Mouse (Mus musculus) testis, postnatal 14 days (tissue): ENCODE measurements around the gene Mcu.
A peak's percentile ranks its signal among the peaks of the same experiment; 100 is the strongest.

Experiments used
- DNase-seq: peaks from one replicate; pipeline ENCODE4 v3.0.0; 2021; ENCODE audit warnings: low spot score

The Mcu gene

DNA sequence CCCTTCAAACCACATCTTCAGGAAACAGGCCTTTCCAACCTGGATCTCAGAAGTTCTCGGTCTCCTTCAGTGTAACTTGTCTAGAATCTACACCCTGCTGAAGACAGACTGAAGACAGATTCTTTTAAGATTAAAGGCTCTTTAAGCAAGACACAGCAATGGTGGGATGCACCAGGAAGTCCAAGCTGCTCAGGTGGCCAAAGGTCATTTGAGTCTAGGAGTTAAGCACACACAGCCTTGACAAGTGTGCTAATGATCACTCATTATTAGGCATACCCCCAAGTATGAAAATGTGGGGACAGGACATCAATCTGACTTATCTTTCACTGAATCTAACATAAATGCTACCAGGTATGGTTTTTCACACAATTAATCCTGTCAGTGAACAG is 47.0 kb downstream of the Mcu start:
- no peak for DNase-seq

DNA sequence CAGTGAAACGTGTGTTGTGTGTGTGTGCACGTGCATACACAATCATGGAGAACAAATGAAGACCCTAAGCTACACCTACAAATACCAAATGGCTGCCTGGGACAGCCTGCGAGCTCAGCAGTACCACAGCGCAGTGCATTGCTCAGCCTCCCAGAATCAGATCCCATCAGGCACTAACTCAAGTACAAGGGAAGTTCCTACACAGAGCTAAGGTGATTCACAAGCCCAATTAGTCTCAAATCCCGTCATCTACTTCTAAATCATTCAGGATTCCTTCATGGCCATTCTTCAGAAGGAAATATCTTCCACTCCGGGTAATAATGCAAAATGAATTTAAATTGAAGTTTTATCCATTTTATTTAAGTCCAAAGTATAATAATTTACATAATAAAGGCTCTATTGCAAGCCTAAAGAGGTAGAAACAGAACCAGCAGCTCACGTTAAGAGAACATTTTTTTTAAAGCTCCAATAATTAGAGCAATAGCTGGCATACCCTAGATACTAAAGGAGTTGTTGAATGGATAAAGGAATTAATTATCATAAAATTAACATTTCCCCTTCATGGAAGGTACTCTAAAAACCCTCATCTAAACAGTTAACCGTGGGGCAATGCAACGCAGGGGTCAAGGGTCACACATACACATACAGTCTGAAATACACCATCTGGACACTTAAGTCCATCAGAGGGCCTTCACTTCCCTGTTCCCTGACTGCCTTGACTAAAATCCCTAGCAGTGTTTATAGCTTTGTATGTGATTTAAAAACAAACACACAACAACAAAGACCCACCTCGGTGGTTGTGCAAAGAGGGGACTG is 47.6 kb downstream of the Mcu start:
- no peak for DNase-seq

DNA sequence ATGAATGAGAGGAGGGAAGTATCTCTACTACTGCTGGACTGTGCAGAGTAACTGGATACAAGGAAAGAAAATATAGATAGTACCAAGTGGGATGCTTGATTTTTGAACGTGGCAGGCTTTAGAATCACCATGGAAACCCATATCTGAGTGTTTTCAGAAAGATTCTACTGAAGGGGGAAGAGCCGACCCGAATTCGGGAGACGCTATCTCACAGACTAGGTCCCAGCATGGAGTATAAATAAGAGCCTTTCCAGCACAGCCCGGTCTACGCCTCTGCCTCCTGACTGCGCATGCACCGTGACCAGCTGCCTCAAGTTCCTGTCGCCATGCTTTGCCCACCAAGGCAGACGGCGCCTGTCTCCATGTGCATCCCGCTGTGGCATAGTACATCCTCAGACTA is 49.5 kb downstream of the Mcu start:
- DNase-seq = no peak

DNA sequence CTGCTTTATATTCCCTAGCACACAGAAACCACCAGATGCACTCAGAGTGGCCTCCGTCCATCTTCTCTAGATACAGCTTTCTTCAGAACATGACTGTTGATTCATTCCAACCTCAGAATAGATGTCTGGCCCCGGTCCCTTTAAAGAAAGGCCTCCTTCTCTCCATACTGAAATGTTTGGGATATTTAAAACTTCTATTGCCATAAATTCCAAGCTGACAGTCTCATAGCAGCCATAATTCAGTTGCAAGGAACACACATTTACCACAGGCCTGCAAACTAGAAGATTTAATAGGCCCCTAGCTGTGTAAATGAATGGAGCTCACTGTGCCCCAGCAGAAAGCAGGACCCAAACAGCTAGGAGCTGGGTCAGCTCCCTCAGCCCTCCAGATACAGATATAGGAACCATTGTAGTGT is 50.5 kb downstream of the Mcu start:
- DNase-seq = no peak

DNA sequence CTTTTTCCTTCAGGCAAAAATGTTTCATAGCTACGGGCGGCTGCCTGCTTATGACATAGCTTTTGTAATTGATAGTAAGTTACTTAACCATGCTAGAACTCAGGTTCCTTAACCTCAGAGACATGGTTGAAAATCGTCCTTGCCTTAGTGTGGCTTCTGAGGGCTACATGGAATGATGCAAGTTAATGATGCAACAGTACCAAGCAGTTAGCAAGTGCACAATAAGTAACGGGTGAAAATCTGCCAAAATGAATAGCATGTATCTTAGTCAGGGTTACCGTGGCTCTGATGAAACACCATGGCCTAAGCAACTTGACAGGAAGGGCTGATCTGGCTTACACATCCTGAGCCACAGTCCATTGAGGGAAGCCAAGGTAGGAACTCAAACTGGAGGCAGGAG is 51.9 kb downstream of the Mcu start:
- no peak for DNase-seq

DNA sequence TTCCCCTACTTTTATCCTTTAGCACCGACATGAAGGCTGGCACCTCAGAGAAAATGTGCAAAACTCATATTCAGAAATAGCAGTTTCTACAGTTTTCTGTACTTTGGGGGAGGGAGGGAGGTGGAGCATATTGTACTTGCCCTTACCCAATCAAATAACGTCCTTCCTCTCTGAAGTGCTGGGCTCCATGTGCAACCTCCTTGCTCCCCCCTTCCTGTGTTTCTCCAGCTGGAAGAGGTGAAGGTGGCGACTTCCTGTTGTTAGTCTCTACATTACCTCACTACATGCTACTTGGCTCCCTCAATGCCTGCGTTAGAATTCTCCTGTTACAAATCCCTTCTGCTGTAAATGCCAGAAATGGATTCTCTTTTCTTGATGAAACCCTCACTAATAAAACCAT is 54.0 kb downstream of the Mcu start:
- no peak for DNase-seq

DNA sequence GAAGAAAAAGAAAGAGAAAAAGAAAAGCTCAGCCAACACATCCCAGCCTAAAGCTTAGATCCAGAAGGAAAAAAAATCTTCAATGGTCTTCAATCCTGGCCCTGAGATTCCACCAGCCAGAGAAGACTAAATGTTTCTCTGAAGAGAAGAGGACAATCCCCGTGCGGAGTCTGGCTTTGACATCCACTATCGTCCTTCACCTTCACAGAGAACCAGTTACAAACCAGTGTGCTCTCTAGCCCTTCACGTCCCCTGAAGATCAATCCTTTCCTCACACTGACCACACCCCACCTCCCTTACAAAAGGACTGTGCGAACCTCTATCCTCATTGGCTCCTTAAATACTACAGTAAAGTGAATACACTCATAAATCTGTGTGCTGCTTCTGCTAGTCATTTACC is 56.4 kb downstream of the Mcu start:
- DNase-seq = no peak

DNA sequence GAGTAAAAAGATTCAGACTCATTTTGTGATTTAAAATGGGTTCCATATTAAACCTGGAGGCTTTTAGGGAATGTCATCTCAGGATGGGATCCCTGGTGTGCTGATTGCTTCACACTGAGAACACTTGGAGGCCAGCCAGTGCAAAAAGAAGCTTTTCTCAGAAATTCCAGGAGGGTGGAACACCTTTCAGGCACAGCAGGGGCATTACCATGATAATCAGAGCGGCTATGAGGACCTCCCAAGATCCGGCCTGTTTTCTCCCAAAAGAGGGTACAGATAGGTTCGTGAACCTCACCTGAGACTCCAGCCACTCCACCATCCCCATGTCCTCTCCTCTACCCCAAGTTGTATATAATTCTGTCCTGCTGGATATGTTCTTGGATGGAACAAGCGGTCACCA is 57.9 kb downstream of the Mcu start:
- no peak for DNase-seq

DNA sequence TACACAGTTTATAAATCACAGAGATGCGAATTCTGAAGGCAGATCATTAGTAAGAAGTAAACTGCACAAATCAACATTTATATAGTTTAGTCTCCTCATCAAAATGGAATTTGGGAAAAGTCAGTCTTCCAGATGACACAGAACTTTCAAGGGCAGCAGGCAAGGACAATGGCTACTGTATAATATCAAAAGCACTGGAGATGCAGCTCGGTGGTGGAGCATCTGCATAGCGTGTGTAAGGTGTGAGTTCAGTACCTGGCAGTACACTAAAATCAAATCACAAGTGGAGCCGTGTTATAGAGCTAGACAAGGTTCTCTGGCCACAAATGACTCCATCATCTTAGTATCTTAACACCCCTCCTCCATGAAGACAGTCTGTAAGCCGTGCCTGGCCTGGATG is 58.3 kb downstream of the Mcu start:
- DNase-seq = no peak

DNA sequence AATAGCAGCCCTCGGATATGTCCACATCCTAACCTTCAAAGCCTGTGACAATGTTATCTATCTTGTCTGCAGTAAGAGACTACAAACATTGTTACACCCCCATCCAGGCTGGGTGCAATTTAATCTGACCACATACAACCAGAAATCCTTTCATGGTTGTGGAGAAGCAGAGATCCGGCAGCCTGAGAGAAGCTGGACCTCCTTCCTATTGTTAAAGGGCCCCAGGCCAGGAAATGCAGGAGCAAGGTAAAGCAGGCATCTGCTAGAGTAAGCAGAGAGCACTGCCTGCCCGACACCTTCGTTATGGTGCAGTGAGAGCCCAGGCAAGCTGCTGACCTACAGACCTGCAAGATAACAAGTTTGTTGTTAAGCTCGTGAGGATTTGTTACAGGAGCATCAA is 60.0 kb downstream of the Mcu start:
- no peak for DNase-seq

DNA sequence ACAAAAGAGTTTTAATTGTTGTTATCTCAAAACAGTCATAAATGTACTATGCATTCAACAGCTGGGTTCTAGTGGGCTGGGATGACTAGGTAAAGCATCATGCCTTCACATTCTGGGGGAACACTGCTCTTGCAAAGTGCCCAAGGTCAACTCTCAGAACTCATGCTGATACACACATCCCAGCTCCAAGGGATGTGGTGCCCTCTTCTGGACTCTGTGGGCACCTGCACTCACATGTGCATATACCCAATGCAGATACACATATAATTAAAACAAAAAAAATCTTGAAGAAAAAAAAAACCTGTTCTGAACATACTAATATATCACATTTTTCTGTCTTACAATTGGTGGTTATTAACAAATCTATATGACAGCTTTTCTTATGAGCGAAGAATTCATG is 62.2 kb downstream of the Mcu start:
- DNase-seq = no peak

DNA sequence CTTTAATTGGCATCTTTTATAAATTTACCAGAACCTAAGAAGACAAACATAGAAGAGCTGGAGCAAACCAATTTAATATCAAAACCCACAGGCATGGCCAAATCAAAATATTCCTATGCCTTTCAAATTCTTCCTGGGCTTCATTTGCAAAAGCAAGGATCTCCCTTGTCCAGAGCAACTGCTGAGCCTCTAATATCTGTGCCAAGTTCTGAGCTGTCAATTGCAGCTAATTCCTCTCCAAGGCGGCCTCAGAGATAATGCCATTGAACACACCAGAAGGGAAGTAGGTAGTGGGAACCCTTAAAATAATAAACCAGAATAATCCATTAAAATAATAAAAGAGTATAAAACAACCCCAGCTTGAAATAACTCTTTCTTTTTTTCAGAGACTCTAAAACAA is 64.0 kb downstream of the Mcu start:
- no peak for DNase-seq

DNA sequence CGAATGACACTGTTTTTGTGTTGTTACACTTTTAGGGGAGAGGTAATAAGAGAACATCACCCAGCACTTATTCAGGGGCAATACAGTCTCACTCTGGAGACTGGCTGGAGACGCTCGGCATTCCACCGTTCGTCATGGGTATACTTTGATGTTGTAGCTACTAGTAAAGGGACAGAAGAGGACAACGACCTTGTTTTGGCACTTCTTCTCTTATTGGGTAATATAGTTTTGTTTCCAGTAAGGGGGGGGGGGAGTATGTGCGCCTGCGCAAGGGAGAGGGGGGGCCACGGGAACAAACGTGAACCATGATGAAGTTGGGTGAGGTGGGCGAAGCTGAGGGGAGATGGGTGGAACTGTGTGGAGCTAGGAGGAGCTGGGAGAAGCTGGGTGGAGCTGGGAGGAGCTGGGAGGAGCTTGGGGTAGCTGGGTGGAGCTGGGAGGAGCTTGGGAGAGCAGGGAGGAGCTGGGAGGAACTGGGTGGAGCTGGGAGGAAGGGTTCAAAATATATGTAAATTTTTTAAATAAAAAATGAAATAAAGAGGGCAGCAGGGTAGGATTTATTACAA is 67.6 kb downstream of the Mcu start:
- peak; percentile 15 for DNase-seq

DNA sequence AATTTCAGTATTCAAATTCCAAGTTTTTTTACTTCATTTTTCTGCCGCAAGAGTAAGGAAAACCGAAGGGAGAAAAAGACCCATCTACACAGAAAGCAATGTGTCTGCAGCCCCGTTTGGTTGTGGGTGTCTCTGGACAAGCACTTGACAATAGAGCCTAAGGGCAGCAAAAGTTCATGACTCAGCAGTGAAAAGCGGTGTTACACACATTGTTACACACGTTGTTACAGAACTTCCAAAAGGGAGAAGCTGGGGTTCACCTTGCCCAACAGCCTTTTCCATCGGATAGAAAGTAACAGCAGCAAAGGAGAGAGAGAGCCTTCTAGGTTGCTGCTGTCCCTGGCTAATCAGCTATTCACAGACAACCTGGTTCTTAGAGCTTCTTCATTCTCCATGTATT is 68.3 kb downstream of the Mcu start:
- DNase-seq = peak; percentile 21

DNA sequence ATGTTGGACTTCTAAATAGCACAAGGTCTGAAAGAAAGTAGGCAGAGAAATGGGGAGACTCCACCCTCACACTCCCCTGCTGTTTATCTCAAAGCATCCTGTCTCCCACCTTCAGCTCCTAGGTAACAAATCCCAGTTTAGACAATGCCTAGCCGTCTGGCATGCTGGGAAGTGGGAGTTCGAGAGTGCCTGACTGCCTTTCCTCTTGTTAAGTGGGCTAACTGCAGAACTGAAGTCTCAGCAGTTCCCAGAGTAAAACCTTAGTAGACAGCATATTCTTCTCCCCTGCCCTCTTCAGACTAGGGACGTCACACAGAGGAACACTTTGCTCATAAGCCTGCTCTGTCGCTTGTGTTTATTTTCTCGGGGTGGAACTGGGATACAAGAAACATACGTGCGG is 69.1 kb downstream of the Mcu start:
- DNase-seq = no peak

DNA sequence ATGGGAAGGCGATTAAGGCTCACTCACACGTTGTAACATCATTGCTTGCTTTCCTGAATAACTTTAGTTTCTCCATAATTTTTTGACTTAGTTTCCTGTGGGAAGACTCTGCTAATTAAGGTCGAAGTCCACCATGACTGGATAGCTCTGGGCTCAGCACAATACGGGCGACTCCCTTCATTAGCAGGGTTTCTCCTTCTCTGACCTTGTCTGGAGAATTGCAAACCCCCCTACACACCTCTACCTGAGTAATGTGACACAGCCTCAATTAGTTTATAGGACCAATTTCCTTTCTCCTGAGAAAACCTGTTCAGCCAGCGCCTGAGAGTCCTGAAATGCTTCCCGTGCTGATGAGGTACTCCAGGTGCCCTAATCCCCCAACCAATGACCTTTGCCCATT is 71.3 kb downstream of the Mcu start:
- no peak for DNase-seq

DNA sequence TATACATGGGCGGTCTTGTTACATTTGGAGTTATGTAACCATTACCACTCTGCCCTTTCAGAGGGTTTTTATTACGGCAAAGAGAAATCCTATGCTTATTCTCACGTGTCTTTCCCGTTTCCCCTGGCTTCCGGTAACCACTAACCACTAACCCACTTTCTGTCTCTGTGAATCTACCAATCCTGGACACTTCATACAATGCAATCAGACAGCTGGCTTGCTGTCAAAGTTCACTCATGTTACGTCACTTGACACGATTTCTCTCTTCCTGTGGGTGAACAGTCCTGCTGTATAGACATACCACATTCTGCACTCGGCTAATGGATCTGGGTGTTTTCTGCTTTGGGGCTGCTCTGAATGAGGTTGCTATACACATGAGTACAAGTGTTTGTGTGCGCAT is 73.1 kb downstream of the Mcu start:
- DNase-seq = no peak

DNA sequence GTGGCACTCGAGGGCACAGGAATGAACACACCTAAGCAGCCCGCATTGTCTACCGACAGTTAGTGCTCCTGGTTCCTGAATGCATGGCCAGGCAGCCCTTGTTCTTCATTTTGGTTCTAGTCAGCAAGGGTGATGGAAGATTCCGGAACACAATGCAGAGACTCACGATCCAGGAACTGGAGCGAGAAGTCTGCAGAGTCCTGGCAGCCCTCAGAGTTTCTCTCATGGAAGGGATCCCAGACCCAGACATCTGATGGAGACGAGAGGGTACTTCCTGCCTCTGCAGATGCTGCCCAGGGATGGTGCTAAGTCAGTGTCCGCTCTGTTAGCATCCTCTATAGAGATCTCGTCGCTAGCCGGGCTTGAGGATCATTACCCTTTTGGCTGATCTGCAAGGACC is 75.0 kb downstream of the Mcu start:
- no peak for DNase-seq

DNA sequence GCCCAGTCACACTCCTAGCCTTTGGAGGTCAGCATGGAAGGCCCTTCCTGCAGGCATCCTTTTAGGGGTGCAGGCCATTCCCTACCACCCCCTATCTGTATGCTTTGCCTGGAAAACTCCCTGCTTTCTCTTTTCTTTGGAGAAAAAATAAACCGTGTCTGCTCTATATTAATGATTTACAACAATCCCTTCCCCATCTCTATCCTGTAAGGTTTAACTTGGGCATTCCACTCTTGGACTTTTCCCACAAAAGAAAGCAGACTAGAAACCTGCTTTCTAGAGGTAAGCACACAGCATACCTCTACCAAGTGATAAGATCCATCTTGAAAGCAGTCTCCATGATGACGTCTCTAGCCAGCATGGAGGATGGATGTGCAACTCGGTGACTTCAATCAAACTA is 75.9 kb downstream of the Mcu start:
- no peak for DNase-seq

DNA sequence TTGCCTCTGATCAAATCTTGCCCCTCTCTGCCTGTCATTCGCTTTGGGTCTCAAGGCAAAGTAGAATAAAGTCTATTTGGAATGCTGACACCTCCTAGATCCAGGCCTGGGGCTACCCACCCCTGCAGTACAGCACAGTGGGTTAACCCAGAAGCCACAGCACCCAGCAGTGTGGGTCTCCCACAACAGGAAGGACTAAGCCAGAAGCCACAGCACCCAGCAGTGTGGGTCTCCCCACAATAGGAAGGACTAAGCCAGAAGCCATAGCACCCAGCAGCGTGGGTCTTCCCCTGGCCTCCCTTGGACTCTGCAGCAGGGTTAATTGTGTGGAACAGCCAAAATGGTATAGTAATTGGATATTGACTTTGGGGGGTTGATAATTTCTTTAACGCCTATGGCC is 76.4 kb downstream of the Mcu start:
- no peak for DNase-seq

DNA sequence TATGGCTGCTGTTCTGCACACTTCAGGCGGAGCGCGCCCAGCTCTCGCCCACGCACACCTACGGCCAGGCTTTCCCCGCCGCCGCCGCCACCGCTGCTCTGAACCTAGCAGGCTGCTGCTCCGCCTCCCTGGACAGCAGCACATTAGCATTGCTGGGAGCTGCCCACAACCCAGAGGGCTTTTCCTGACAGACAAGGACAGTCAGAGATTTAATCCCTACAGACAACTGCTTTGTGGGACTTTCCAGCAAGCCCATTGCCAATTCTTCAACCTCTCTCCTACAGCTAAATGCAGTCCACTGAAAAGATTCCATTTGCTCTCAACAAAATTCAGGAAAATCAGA is 77.0 kb downstream of the Mcu start:
- DNase-seq = peak; percentile 46

DNA sequence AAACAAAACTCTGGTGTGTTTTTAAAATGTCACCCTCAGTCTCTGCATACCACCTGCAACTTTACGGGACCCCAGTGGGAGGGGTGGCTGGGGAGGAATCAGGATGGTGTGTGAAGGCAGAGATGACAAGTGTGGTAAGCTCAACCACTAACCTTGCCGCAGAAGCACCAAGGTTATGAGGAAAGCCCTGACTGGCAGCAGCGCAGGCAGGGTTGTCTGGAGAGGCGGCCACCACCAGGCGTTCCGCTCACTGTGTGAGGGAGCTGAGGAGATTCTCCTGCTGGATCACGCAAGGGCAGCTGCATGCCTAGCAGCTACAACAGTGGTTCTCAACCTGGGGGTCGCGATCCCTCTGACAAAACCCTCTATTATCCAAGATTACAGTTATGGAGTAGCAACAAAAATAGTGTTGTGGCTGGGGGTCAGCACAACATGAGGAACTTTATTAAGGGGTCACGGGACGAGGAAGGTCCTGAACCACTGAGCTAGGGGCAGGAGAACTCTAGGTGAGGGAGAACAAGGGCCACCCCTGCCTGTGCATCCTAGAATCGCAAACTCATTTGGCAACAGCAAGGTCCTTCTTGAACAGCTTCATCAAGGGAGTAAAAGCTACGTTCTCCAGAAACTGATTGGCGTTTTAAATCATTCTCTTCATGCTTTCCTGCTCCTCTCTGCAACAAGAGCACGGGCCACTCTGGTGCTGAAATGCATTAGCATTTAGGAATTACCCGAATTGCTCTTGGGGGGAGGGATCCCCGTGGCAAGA is 77.5 kb downstream of the Mcu start:
- DNase-seq = no peak

DNA sequence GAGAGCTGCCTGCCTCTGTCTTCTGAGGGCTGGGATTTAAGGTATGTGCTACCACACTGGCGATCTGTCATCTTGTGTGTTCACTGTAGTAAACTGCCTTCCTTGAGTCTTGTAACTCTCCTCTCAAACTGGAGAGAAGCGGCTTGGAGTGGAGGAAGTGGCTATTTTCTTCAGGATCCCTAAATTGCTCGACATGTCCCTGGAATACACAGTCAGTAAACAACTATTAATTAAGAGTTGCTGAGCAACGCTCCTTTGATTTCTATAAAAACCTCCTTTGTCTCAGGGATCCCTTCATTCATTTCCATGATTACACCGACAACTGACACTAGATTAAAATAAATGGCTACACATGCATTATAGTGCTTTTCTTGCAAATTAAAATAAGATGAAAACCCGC is 78.4 kb downstream of the Mcu start:
- DNase-seq = no peak

DNA sequence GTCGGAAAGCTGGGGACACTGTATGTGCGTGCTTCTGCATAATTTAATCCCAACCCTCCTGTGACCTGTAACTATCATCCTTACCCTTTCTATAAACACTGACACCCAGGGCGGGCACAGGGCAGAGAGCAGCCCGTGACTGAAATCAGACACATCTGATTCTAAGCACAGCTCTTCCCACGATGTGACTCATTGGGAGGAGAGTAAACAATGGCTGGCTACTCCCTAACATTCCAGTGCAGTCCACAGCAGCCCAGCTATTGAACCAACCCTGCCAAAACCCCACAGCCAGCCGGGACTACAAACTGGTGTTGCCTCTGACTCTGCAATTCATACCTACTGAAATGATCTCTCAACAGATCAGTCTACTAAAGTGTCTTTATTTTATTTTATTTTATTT is 78.9 kb downstream of the Mcu start:
- DNase-seq = no peak
